In the genomic region with DNA sequence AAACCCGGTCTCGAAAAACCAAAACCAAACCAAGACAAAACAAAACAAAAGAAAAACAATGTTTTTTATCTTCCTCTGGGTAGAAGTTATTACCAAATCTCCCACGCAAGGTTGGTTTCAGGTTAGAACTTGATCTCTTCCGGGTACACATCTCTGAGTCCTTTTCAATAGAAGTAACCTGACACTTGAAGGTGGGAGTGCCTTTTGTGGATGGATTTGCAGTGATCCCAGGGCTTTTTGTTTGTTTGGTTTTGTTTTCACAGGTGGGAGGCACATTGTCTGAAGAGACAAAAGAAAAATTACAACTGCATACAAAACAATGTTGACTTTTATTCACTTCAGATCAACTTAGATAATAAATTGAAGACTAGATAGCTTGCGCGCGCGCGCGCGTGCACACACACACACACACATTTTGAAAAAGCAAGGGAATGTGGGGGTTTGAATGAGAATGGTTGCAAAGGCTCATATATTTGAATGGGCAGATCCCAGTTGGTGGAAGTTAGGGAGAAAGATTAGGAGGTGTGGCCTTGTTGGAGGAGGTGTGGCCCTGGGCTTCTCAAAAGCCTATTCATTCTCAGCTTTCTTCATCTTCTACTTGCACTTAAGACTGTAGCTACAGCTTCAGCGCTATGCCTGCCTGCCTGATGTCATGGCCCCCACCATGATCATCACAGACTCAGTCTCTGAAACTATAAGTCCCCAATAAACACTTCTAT, we compare ENCODE assay signal across 11 mouse cellular contexts.
"Had no signal": no experiment of that assay in that cellular context is flagged by ENCODE, and none has a peak within 500 bp of the region (broad histone marks: within the 10 kb centered on the region; RNA-seq: fewer than 3 reads in every experiment).

No protein-coding gene starts in this region.

- H3K9me3 ChIP-seq: limb, embryonic 12.5 days; liver, embryonic 13.5 days; midbrain, embryonic 13.5 days had no signal

- H3K36me3 ChIP-seq: limb, embryonic 12.5 days; liver, embryonic 13.5 days; midbrain, embryonic 13.5 days had no signal

- H3K4me3 ChIP-seq: limb, embryonic 12.5 days; liver, embryonic 13.5 days; midbrain, embryonic 13.5 days had no signal

- H3K27ac ChIP-seq: limb, embryonic 12.5 days; liver, embryonic 13.5 days; midbrain, embryonic 13.5 days had no signal

- H3K4me1 ChIP-seq: limb, embryonic 12.5 days; liver, embryonic 13.5 days; midbrain, embryonic 13.5 days had no signal

- ATAC-seq: liver, postnatal 0 days; lung, postnatal 0 days; midbrain, embryonic 13.5 days had no signal

- H3K27me3 ChIP-seq: limb, embryonic 12.5 days; liver, embryonic 13.5 days; midbrain, embryonic 13.5 days had no signal

- H3K4me2 ChIP-seq: limb, embryonic 12.5 days; liver, embryonic 13.5 days; midbrain, embryonic 13.5 days had no signal

- DNase-seq: kidney, adult 11 months; liver; liver, embryonic 13.5 days; liver, postnatal 0 days; lung, postnatal 36 days; right cerebral cortex, postnatal 14 days; thymus, adult 18-20 months; thymus, postnatal 14 days had no signal

- H3K9ac ChIP-seq: limb, embryonic 12.5 days; liver, embryonic 13.5 days; liver, postnatal 0 days; midbrain, embryonic 13.5 days had no signal
